Mouse (Mus musculus): ENCODE data around the gene Tead4.
"Not testable (repeated sequence)": the region's sequence is repeated elsewhere in the genome, so short reads cannot be mapped to it uniquely, and the experiment has no call there.

The Tead4 gene

GRCm38 (mm10) chr6:128261486-128261885, 39.1 kb downstream of the Tead4 start:
- in situ Hi-C loops (cut with MboI; ENCODE audit: low pct_unique_long_range_greater_than_20kb in 1 of 2, low sequenced_read_pairs in 2 of 2, unreplicated experiment in 1 of 2): no loop called here

GRCm38 (mm10) chr6:128259252-128259651, 41.4 kb downstream of the Tead4 start:
- in situ Hi-C loops (cut with MboI; ENCODE audit: low pct_unique_long_range_greater_than_20kb in 1 of 2, low sequenced_read_pairs in 2 of 2, unreplicated experiment in 1 of 2): no loop called here

GRCm38 (mm10) chr6:128255941-128256340, 44.7 kb downstream of the Tead4 start:
- in situ Hi-C loops (cut with MboI; ENCODE audit: low pct_unique_long_range_greater_than_20kb in 1 of 2, low sequenced_read_pairs in 2 of 2, unreplicated experiment in 1 of 2): no loop called here

- in situ Hi-C loops (cut with MboI; ENCODE audit: low pct_unique_long_range_greater_than_20kb in 1 of 2, low sequenced_read_pairs in 2 of 2, unreplicated experiment in 1 of 2): no loop called here
These were observed 45.3 kb downstream of the Tead4 start for GRCm38 (mm10) chr6:128255292-128255691.

- in situ Hi-C loops (cut with MboI; ENCODE audit: low pct_unique_long_range_greater_than_20kb in 1 of 2, low sequenced_read_pairs in 2 of 2, unreplicated experiment in 1 of 2): no loop called here
These were observed 46.1 kb downstream of the Tead4 start for GRCm38 (mm10) chr6:128254551-128254950.

- in situ Hi-C loops (cut with MboI; ENCODE audit: low pct_unique_long_range_greater_than_20kb in 1 of 2, low sequenced_read_pairs in 2 of 2, unreplicated experiment in 1 of 2): no loop called here
These were observed 47.5 kb downstream of the Tead4 start for GRCm38 (mm10) chr6:128253111-128253510.

- in situ Hi-C loops (cut with MboI; ENCODE audit: low pct_unique_long_range_greater_than_20kb in 1 of 2, low sequenced_read_pairs in 2 of 2, unreplicated experiment in 1 of 2): no loop called here
These were observed 50.0 kb downstream of the Tead4 start for GRCm38 (mm10) chr6:128250596-128250995.

GRCm38 (mm10) chr6:128237102-128237763, 63.4 kb downstream of the Tead4 start:
- in situ Hi-C loops (cut with MboI; ENCODE audit: low pct_unique_long_range_greater_than_20kb in 1 of 2, low sequenced_read_pairs in 2 of 2, unreplicated experiment in 1 of 2): loop anchor here (5.0 kb wide), 2 partner anchors 60 to 65 kb away; partner anchors contain the start of gene Tead4 (in 1 of the 2)

GRCm38 (mm10) chr6:128236581-128236980, 64.0 kb downstream of the Tead4 start:
- in situ Hi-C loops (cut with MboI; ENCODE audit: low pct_unique_long_range_greater_than_20kb in 1 of 2, low sequenced_read_pairs in 2 of 2, unreplicated experiment in 1 of 2): loop anchor here (5.0 kb wide), 2 partner anchors 61 to 66 kb away; partner anchors contain the start of gene Tead4 (in 1 of the 2)

GRCm38 (mm10) chr6:128234206-128234605, 66.4 kb downstream of the Tead4 start:
- in situ Hi-C loops (cut with MboI; ENCODE audit: low pct_unique_long_range_greater_than_20kb in 1 of 2, low sequenced_read_pairs in 2 of 2, unreplicated experiment in 1 of 2): no loop called here

- in situ Hi-C loops (cut with MboI; ENCODE audit: low pct_unique_long_range_greater_than_20kb in 1 of 2, low sequenced_read_pairs in 2 of 2, unreplicated experiment in 1 of 2): no loop called here
These were observed 68.4 kb downstream of the Tead4 start for GRCm38 (mm10) chr6:128232216-128232615.

- in situ Hi-C loops (cut with MboI; ENCODE audit: low pct_unique_long_range_greater_than_20kb in 1 of 2, low sequenced_read_pairs in 2 of 2, unreplicated experiment in 1 of 2): no loop called here
These were observed 68.9 kb downstream of the Tead4 start for GRCm38 (mm10) chr6:128231741-128232140.

- in situ Hi-C loops (cut with MboI; ENCODE audit: low pct_unique_long_range_greater_than_20kb in 1 of 2, low sequenced_read_pairs in 2 of 2, unreplicated experiment in 1 of 2): no loop called here
These were observed 73.1 kb downstream of the Tead4 start for GRCm38 (mm10) chr6:128227438-128228017.

GRCm38 (mm10) chr6:128226941-128227340, 73.7 kb downstream of the Tead4 start:
- in situ Hi-C loops (cut with MboI; ENCODE audit: low pct_unique_long_range_greater_than_20kb in 1 of 2, low sequenced_read_pairs in 2 of 2, unreplicated experiment in 1 of 2): no loop called here

- in situ Hi-C loops (cut with MboI; ENCODE audit: low pct_unique_long_range_greater_than_20kb in 1 of 2, low sequenced_read_pairs in 2 of 2, unreplicated experiment in 1 of 2): no loop called here
These were observed 74.8 kb downstream of the Tead4 start for GRCm38 (mm10) chr6:128225846-128226176.

- in situ Hi-C loops (cut with MboI; ENCODE audit: low pct_unique_long_range_greater_than_20kb in 1 of 2, low sequenced_read_pairs in 2 of 2, unreplicated experiment in 1 of 2): no loop called here
These were observed 75.4 kb downstream of the Tead4 start for GRCm38 (mm10) chr6:128225009-128225845.

- in situ Hi-C loops (cut with MboI; ENCODE audit: low pct_unique_long_range_greater_than_20kb in 1 of 2, low sequenced_read_pairs in 2 of 2, unreplicated experiment in 1 of 2): no loop called here
These were observed 77.5 kb downstream of the Tead4 start for GRCm38 (mm10) chr6:128223159-128223558.

GRCm38 (mm10) chr6:128215004-128215403, 85.6 kb downstream of the Tead4 start:
- in situ Hi-C loops (cut with MboI; ENCODE audit: low pct_unique_long_range_greater_than_20kb in 1 of 2, low sequenced_read_pairs in 2 of 2, unreplicated experiment in 1 of 2): not testable (repeated sequence)

GRCm38 (mm10) chr6:128209199-128209598, 91.4 kb downstream of the Tead4 start:
- in situ Hi-C loops (cut with MboI; ENCODE audit: low pct_unique_long_range_greater_than_20kb in 1 of 2, low sequenced_read_pairs in 2 of 2, unreplicated experiment in 1 of 2): not testable (repeated sequence)

Data from mouse embryonic stem cell (cell line).